ENCODE assay signal across 9 mouse cellular contexts in genomic region chr5:14218677-14219076, GRCm38 (mm10).
DNase-seq lines count a peak whose midpoint lies in the region; ATAC-seq and TF ChIP-seq lines count a peak whose summit lies in the region.
"Had no signal": no experiment of that assay in that cellular context is flagged by ENCODE, and none has a peak within 500 bp of the region (broad histone marks: within the 10 kb centered on the region; RNA-seq: fewer than 3 reads in every experiment).

No protein-coding gene starts in this region.

- H3K4me1 ChIP-seq in embryonic facial prominence, embryonic 11.5 days (ENCODE audit: control insufficient read depth, insufficient read depth, low read length): no peaks in the 10 kb centered on the region
- no peaks in the 10 kb centered on the region for H3K4me1 ChIP-seq in embryonic facial prominence, embryonic 10.5 days
- no peaks in the 10 kb centered on the region for H3K4me1 ChIP-seq in liver, postnatal 0 days (ENCODE audit: insufficient read depth)
- H3K4me1 ChIP-seq in liver, embryonic 12.5 days: no peaks in the 10 kb centered on the region
- H3K4me1 ChIP-seq: stomach, embryonic 15.5 days had no signal

- no peak overlapping the region for H3K4me3 ChIP-seq in embryonic facial prominence, embryonic 11.5 days (ENCODE audit: low read depth, low read length)
- no peak overlapping the region for H3K4me3 ChIP-seq in embryonic facial prominence, embryonic 10.5 days
- no peak overlapping the region for H3K4me3 ChIP-seq in liver, postnatal 0 days (ENCODE audit: low read depth, low read length)
- no peak overlapping the region for H3K4me3 ChIP-seq in liver, embryonic 12.5 days
- H3K4me3 ChIP-seq: stomach, embryonic 15.5 days had no signal

- no peak overlapping the region for H3K27ac ChIP-seq in embryonic facial prominence, embryonic 11.5 days (replicated peaks; ENCODE audit: low read depth, low read length)
- no peak overlapping the region for H3K27ac ChIP-seq in embryonic facial prominence, embryonic 10.5 days (replicated peaks)
- H3K27ac ChIP-seq in liver, postnatal 0 days (ENCODE audit: low read depth): no peak overlapping the region
- H3K27ac ChIP-seq in liver, embryonic 12.5 days: no peak overlapping the region
- H3K27ac ChIP-seq: stomach, embryonic 15.5 days had no signal

- DNase-seq in embryonic facial prominence, embryonic 11.5 days (ENCODE audit: low spot score): peak; percentile 67
- DNase-seq in embryonic facial prominence, embryonic 10.5 days (ENCODE audit: low spot score): no peak
- no peak for DNase-seq in liver, postnatal 0 days
- peak; percentile 72 for DNase-seq in brain, adult 2 months (ENCODE audit: low read depth, low spot score)
- peak; percentile 30 for DNase-seq in lung, postnatal 36 days
- DNase-seq in testis, postnatal 10 days (ENCODE audit: low spot score): no peak

- no peak for TF ChIP-seq EP300 in liver, postnatal 0 days (IDR thresholded peaks at IDR 0.05; ENCODE audit: low read depth)

- 69% methylated on average over 4 of the region's 4 CpGs for WGBS in embryonic facial prominence, embryonic 11.5 days
- 79% methylated on average over 4 of the region's 4 CpGs for WGBS in embryonic facial prominence, embryonic 10.5 days
- 71% methylated on average over 4 of the region's 4 CpGs for WGBS in liver, postnatal 0 days (ENCODE audit: insufficient replicate concordance)
- 69% methylated on average over 4 of the region's 4 CpGs for WGBS in liver, embryonic 12.5 days (ENCODE audit: insufficient replicate concordance)

- H3K27me3 ChIP-seq in embryonic facial prominence, embryonic 11.5 days (ENCODE audit: control insufficient read depth, insufficient read depth, low read length): no peaks in the 10 kb centered on the region
- H3K27me3 ChIP-seq in embryonic facial prominence, embryonic 10.5 days (replicated peaks; ENCODE audit: low read depth, poor library complexity, severe bottlenecking): no peaks in the 10 kb centered on the region
- H3K27me3 ChIP-seq in liver, postnatal 0 days (ENCODE audit: insufficient read depth, low read length): no peaks in the 10 kb centered on the region
- H3K27me3 ChIP-seq in liver, embryonic 12.5 days (replicated peaks): no peaks in the 10 kb centered on the region
- H3K27me3 ChIP-seq: stomach, embryonic 15.5 days had no signal

- no peak overlapping the region for H3K9ac ChIP-seq in embryonic facial prominence, embryonic 11.5 days (replicated peaks; ENCODE audit: low read length)
- H3K9ac ChIP-seq in liver, postnatal 0 days (replicated peaks): no peak overlapping the region
- H3K9ac ChIP-seq in liver, embryonic 12.5 days: no peak overlapping the region
- H3K9ac ChIP-seq: stomach, embryonic 15.5 days had no signal

- H3K9me3 ChIP-seq in embryonic facial prominence, embryonic 11.5 days (replicated peaks; ENCODE audit: control insufficient read depth, low read length): no peaks in the 10 kb centered on the region
- no peaks in the 10 kb centered on the region for H3K9me3 ChIP-seq in embryonic facial prominence, embryonic 10.5 days
- no peaks in the 10 kb centered on the region for H3K9me3 ChIP-seq in liver, postnatal 0 days (ENCODE audit: low read length)
- no peaks in the 10 kb centered on the region for H3K9me3 ChIP-seq in liver, embryonic 12.5 days (replicated peaks)
- H3K9me3 ChIP-seq: stomach, embryonic 15.5 days had no signal

- TF ChIP-seq CTCF in liver, postnatal 0 days (IDR thresholded peaks at IDR 0.05; ENCODE audit: low read depth): peak; percentile 22; the same call in 1 of the 2 replicates

- ATAC-seq in embryonic facial prominence, embryonic 11.5 days (replicated peaks; ENCODE audit: insufficient number of reproducible peaks, low FRiP score, low TSS enrichment, low read depth): no peak
- ATAC-seq in liver, postnatal 0 days: no peak
- ATAC-seq in liver, embryonic 12.5 days: no peak
- ATAC-seq in granulocyte monocyte progenitor cell, adult 5-6 weeks (replicated peaks; ENCODE audit: poor library complexity, severe bottlenecking): no peak

- H3K36me3 ChIP-seq in embryonic facial prominence, embryonic 11.5 days (replicated peaks; ENCODE audit: control insufficient read depth, insufficient read depth, low read depth, low read length): no peaks in the 10 kb centered on the region
- no peaks in the 10 kb centered on the region for H3K36me3 ChIP-seq in embryonic facial prominence, embryonic 10.5 days (replicated peaks)
- no peaks in the 10 kb centered on the region for H3K36me3 ChIP-seq in liver, postnatal 0 days (replicated peaks; ENCODE audit: insufficient read depth, low read length)
- no peaks in the 10 kb centered on the region for H3K36me3 ChIP-seq in liver, embryonic 12.5 days
- H3K36me3 ChIP-seq: stomach, embryonic 15.5 days had no signal

- H3K4me2 ChIP-seq in embryonic facial prominence, embryonic 11.5 days (ENCODE audit: low read depth, low read length): no peak overlapping the region
- no peak overlapping the region for H3K4me2 ChIP-seq in liver, postnatal 0 days (ENCODE audit: low read depth, low read length)
- H3K4me2 ChIP-seq in liver, embryonic 12.5 days: no peak overlapping the region
- H3K4me2 ChIP-seq: stomach, embryonic 15.5 days had no signal

Comparison
In these comparisons a context has a peak if more than half of its experiments do, and no peak if none do; other contexts are left out.
1. DNase-seq: peak in embryonic facial prominence, embryonic 11.5 days (single experiment), brain, adult 2 months (single experiment) and lung, postnatal 36 days (single experiment); none in embryonic facial prominence, embryonic 10.5 days (single experiment), liver, postnatal 0 days (single experiment) and testis, postnatal 10 days (single experiment).